Mouse (Mus musculus) gastrocnemius, adult 18-20 months (tissue): ENCODE data around the gene Olfr430. TPM values are rescaled to one million over a fixed set of nuclear protein-coding genes. Genes with fewer than 3 reads are reported as not detected.
"Not testable (repeated sequence)": the region's sequence is repeated elsewhere in the genome, so short reads cannot be mapped to it uniquely, and the experiment has no call there.

ENCODE experiments used
- DNase-seq: peaks from one replicate; pipeline ENCODE4 v3.0.0; 2021; ENCODE audit warnings: low spot score
- long read RNA-seq, 2 experiments: library from polyadenylated mRNA; stranded (forward); transcript quantifications; one replicate each; pipeline ENCODE4 v2.0.0; 2021
- total RNA-seq, 2 experiments: library from RNA; stranded (reverse); gene quantifications; 2 replicates each; pipeline ENCODE4 v1.2.3; 2021

The Olfr430 gene
- total RNA-seq, result not detected
- long read RNA-seq, experiment 1, result 0 reads
- long read RNA-seq, experiment 2, result 0 reads

- DNase-seq, result no peak
Measured at GRCm38 (mm10) chr1:174066305-174066704, at the start of gene Olfr430. Olfr430 (plus strand) TSS chr1:174066605.

DNA sequence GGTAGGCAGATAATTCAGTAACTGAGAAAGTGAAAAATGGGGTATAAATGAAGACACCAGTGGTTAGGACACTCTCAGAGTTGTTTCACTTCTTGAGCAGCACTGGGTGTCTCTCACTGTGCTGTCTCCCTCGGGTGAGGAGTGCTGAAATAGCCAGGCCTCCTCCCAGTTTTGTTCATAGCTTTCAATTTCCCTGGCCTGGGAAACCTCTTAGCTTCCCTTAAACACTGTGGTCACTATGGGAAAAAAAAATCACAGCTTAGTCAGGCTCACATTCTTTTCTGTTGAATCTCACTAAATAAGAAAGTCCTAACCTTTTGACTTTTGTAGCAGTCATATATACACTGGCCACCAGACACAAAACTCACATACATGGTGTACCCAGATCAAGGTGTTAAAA lies 34.7 kb upstream of the Olfr430 start, which contains the start of gene Ifi205:
Gene Ifi205, minus strand, starts transcription at position 113 of the 400 bp plus-strand sequence.
- peak; percentile 68 for DNase-seq

DNA sequence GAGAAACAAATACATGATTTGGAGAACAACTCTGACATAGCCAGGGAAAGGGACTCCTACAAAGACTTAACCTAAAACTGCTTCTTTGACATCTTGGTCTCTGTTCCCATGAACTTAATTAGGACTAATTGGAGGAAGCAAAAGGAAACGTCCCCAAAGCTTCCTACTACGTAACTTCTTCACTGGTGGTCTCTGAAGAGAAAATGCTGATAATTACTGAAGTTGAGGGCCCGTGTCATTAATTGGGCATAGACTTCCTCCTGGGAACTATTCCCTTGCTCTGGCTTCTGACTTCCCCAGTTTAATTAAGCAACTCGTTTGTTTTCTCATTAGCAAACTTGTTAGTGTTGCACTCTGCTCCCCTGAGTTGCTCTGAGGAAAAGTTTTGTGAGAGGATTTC lies 30.6 kb upstream of the Olfr430 start:
- DNase-seq, result no peak

- peak; percentile 43 for DNase-seq
Measured at GRCm38 (mm10) chr1:174038480-174038879, 27.9 kb upstream of the Olfr430 start.

- DNase-seq, result peak; percentile 73
Measured at GRCm38 (mm10) chr1:174040523-174041177, 25.8 kb upstream of the Olfr430 start, which contains the start of gene Olfr433. Olfr433 (plus strand) TSS chr1:174040705.

DNA sequence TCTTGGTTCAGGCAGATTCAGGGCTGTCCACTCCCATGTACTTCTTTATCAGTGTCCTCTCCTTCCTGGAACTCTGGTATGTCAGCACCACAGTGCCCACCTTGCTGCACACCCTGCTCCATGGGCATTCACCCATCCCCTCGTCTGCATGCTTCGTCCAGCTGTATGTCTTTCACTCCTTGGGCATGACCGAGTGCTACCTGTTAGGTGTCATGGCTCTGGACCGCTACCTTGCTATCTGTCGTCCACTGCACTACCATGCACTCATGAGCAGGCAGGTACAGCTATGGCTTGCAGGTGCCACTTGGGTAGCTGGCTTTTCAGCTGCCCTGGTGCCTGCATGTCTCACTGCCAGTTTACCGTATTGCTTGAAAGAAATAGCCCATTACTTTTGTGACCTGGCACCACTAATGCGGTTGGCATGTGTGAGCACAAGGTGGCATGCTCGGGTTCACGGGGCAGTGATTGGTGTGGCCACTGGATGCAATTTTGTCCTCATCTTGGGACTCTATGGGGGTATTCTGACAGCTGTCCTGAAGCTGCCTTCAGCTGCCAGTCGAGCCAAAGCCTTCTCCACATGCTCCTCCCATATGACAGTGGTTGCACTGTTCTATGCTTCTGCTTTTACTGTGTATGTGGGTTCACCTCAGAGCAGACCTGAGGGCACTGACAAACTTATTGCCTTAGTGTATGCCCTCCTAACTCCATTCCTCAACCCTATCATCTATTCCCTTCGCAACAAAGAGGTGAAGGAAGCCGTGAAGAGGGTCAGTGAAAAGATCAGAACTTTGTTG lies 24.1 kb upstream of the Olfr430 start:
- not testable (repeated sequence) for DNase-seq

- DNase-seq, result peak; percentile 64
Measured at GRCm38 (mm10) chr1:174044431-174044830, 22.0 kb upstream of the Olfr430 start.

- DNase-seq, result not testable (repeated sequence)
Measured at GRCm38 (mm10) chr1:174048227-174048626, 18.2 kb upstream of the Olfr430 start.

DNA sequence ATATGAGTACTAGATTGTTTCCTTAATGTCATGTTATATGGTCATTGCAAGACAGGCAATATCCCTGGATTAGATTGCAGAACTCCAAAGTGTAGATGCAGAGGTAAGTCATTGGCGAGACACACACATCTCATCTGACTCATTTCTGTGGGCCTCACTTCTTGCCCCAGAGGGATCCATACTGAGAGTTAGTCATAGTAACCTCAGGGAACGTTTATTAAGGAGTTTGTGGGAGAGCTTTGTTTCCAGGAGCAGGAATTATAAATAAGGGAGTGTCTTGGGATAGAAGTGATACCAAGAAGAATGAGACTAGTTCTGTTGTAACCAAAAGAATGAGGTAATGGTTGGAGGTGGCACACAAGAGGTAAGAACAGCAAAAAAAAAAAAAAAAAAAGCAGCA lies 17.5 kb upstream of the Olfr430 start, which contains the start of gene Olfr432:
Gene Olfr432, plus strand, starts transcription at position 313 of the 400 bp plus-strand sequence.
- DNase-seq, result peak; percentile 15

GRCm38 (mm10) chr1:174049357-174049756 lies 17.0 kb upstream of the Olfr430 start:
- DNase-seq, result not testable (repeated sequence)

GRCm38 (mm10) chr1:174050532-174050931 lies 15.9 kb upstream of the Olfr430 start:
- DNase-seq, result no peak

DNA sequence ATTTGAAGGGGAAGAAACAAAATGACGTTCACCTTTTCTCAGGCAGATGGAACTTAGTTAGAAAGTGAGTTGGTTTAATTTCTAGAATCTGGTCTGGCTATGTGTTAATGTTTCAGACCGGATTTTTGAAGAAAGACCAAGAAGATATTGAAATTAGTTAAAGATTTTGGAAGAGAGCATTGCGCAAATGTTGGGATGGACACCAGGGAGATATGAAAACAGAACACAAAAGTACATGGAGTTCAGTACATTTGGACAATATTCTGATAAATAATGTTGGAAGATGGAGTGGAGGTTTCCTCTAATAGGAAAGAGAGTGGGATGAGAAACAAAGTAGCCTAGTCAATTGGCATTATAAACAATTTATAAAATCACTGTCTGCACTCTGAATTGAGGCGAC lies 14.9 kb upstream of the Olfr430 start:
- peak; percentile 44 for DNase-seq

DNA sequence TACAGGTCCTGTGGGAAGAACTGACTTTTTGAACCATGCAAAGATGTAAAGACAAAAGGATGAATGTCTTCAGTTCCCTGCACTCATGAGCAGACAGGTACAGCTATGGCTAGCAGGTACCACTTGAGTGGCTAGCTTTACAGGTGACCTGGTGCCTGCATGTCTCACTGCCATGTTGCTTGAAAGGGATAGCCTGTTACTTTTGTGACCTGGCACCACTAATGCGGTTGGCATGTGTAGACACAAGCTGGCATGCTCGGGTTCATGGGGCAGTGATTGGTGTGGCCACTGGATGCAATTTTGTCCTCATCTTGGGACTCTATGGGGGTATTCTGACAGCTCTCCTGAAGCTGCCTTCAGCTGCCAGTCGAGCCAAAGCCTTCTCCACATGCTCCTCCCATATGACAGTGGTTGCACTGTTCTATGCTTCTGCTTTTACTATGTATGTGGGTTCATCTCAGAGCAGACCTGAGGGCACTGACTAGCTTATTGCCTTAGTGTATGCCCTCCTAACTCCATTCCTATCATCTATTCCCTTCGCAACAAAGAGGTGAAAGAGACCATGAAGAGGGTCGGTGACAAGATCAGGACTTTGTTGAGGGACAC lies 14.4 kb upstream of the Olfr430 start:
- no peak for DNase-seq

- peak; percentile 19 for DNase-seq
Measured at GRCm38 (mm10) chr1:174052981-174053380, 13.4 kb upstream of the Olfr430 start.

DNA sequence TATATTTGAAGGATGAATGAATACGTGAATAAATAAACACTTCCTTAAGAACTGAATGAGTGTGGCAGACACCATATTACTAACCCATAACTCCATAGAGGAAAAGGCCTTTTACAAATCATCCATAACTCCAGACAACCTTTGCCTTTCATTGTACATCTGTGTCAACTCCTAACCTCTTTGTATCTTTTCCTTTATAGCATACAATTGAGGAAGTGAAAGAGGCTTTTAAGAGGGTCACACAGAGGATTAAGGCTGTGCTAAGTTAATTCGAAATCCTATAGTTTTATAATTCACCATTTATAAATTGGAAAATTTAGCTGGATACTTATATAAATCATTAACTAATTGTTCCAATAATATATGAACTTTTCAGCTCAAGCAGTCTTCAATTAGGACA lies 11.2 kb upstream of the Olfr430 start:
- DNase-seq, result no peak

DNA sequence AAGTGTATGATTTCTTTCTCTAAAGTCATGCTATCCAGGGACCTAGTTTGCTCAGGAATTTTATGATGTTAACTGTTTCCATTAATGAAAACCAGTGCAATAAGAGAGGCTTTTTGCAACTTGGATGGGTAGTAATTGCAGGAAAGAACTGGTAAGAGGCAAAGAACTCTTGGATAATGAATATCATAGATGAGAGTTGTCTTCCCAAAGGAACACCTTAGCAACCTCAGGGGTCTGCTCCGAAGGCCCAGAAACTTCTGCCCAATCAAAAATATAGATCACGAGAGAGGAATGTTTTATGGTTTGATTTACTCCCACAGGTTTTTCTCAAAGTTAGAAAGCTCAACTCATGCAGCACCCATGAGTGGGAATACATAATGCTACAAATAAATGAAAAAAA lies 17.6 kb downstream of the Olfr430 start, which contains the start of gene Olfr429:
Gene Olfr429, plus strand, starts transcription at position 301 of the 400 bp plus-strand sequence.
- DNase-seq, result no peak

GRCm38 (mm10) chr1:174096591-174096990 lies 30.2 kb downstream of the Olfr430 start, which contains the start of gene Olfr427:
Olfr427 (plus strand) TSS chr1:174096891.
- DNase-seq, result no peak

GRCm38 (mm10) chr1:174103735-174104134 lies 37.3 kb downstream of the Olfr430 start:
- no peak for DNase-seq

GRCm38 (mm10) chr1:174121062-174121461 lies 54.7 kb downstream of the Olfr430 start, which contains the start of gene Olfr231:
Olfr231 (minus strand) TSS chr1:174121162.
- DNase-seq, result no peak
